Mouse (Mus musculus) kidney, postnatal 0 days (tissue): ENCODE data around the gene Ciita. TPM values are rescaled to one million over a fixed set of nuclear protein-coding genes. Genes with fewer than 3 reads are reported as not detected.

Source experiments
- ATAC-seq: fragments of 200-750 bp; cut with Nextera tagmentation; replicated peaks from 2 replicates; pipeline ENCODE4 v1.8.0; 2017; ENCODE audit warnings: low read depth, moderate number of reproducible peaks, moderate TSS enrichment, moderate library complexity; ENCODE audit not compliant: low FRiP score
- DNase-seq: peaks from one replicate; pipeline ENCODE4 v3.0.0-alpha.2; 2016; ENCODE audit warnings: low spot score
- H3K27ac ChIP-seq: fragments of 300-500 bp; sonication (generic); 2 replicates; pipeline ENCODE4 v1.5.1; 2014; ENCODE audit warnings: mild to moderate bottlenecking
- H3K27me3 ChIP-seq: fragments of 300-500 bp; sonication (generic); 2 replicates; pipeline ENCODE4 v1.6.1; 2014; ENCODE audit warnings: low read length, mixed read lengths; ENCODE audit not compliant: insufficient read depth
- H3K36me3 ChIP-seq: fragments of 300-500 bp; sonication (generic); 2 replicates; pipeline ENCODE4 v1.6.1; 2014; ENCODE audit warnings: low read length, mixed read lengths; ENCODE audit not compliant: insufficient read depth
- H3K4me1 ChIP-seq: fragments of 300-500 bp; sonication (generic); replicated peaks from 2 replicates; pipeline ENCODE4 v1.6.1; 2014; ENCODE audit warnings: antibody characterized with exemption, low read length, mixed read lengths; ENCODE audit not compliant: insufficient read depth
- H3K4me2 ChIP-seq: fragments of 300-500 bp; sonication (generic); 2 replicates; pipeline ENCODE4 v1.6.1; 2014; ENCODE audit warnings: mild to moderate bottlenecking, low read length, moderate library complexity, mixed read lengths
- H3K4me3 ChIP-seq: fragments of 300-500 bp; sonication (generic); replicated peaks from 2 replicates; pipeline ENCODE4 v1.5.1; 2014; ENCODE audit warnings: low read depth, low read length
- H3K9ac ChIP-seq: fragments of 300-500 bp; sonication (generic); 2 replicates; pipeline ENCODE4 v1.6.1; 2014; ENCODE audit warnings: low read depth, low read length
- H3K9me3 ChIP-seq: fragments of 300-500 bp; sonication (generic); replicated peaks from 2 replicates; pipeline ENCODE4 v1.6.1; 2016; ENCODE audit warnings: low read length, inconsistent platforms, mixed read lengths
- CTCF ChIP-seq: IDR thresholded peaks from 2 replicates; pipeline ENCODE4 v1.5.1; 2016; ENCODE audit warnings: antibody characterized with exemption, low read depth, mild to moderate bottlenecking, moderate library complexity
- WGBS: fragments of 180-500 bp; shearing (Covaris S2); extraction: QIAGEN DNeasy Blood & Tissue Kit; methylation state at CpG from one replicate; pipeline ENCODE4 v1.1.7; 2014; 5-methylcytosine and 5-hydroxymethylcytosine counted together
- polyA plus RNA-seq: library from polyadenylated mRNA; unstranded; fragments of >200 nt; fragmentation: Nextera tagmentation; extraction: Ambion mirVana; gene quantifications from 2 replicates; pipeline ENCODE4 v1.2.1, GENCODE M21; 2015

The Ciita gene
- polyA plus RNA-seq, 1 experiment from 2014 or later: 0.95 TPM

- TF ChIP-seq CTCF: no peak
- peak; percentile 95 for ATAC-seq
These were observed 14.7 kb upstream of the Ciita start for GRCm38 (mm10) chr16:10465011-10465681.

GRCm38 (mm10) chr16:10467391-10468107 lies 12.3 kb upstream of the Ciita start:
- no peak for DNase-seq
- 28% methylated on average over 11 of the region's 11 CpGs for WGBS
- no peak overlapping the region for H3K9ac ChIP-seq
- no peaks in the 10 kb centered on the region for H3K36me3 ChIP-seq
- H3K27me3 ChIP-seq: no peaks in the 10 kb centered on the region
- no peak for TF ChIP-seq CTCF
- H3K27ac ChIP-seq: no peak overlapping the region
- ATAC-seq: no peak
- H3K4me2 ChIP-seq: no peak overlapping the region
- H3K4me1 ChIP-seq: no peaks in the 10 kb centered on the region
- H3K9me3 ChIP-seq: no peaks in the 10 kb centered on the region
- H3K4me3 ChIP-seq: no peak overlapping the region

More at GRCm38 (mm10) chr16:10465011-10465681, 14.7 kb upstream of the Ciita start:
- DNase-seq: peak; percentile 34
- peak overlapping the region; percentile 44; the same call in 1 of the 2 replicates for H3K27ac ChIP-seq
- H3K9me3 ChIP-seq: no peaks in the 10 kb centered on the region
- H3K4me1 ChIP-seq: no peaks in the 10 kb centered on the region
- no peaks in the 10 kb centered on the region for H3K36me3 ChIP-seq
- H3K9ac ChIP-seq: no peak overlapping the region
- no peak overlapping the region for H3K4me3 ChIP-seq
- H3K4me2 ChIP-seq: no peak overlapping the region
- H3K27me3 ChIP-seq: no peaks in the 10 kb centered on the region
- WGBS: 15% methylated on average over 4 of the region's 4 CpGs

- Histone ChIP-seq H3K27ac (no peak overlapping the region), H3K4me1 (no peaks in the 10 kb centered on the region), H3K36me3 (no peaks in the 10 kb centered on the region), H3K9me3 (no peaks in the 10 kb centered on the region), H3K9ac (no peak overlapping the region), H3K27me3 (no peaks in the 10 kb centered on the region), H3K4me3 (no peak overlapping the region), H3K4me2 (no peak overlapping the region)
- DNase-seq (no peak), ATAC-seq (no peak)
- WGBS: 85% methylated on average over 1 of the region's 1 CpGs
- no peak for TF ChIP-seq CTCF
These were observed 11.7 kb upstream of the Ciita start for GRCm38 (mm10) chr16:10468201-10468600.

- WGBS: 95% methylated on average over 3 of the region's 3 CpGs
- H3K9me3 ChIP-seq: no peaks in the 10 kb centered on the region
- H3K27ac ChIP-seq: no peak overlapping the region
- H3K4me2 ChIP-seq: no peak overlapping the region
- H3K27me3 ChIP-seq: no peaks in the 10 kb centered on the region
- no peaks in the 10 kb centered on the region for H3K4me1 ChIP-seq
- no peak for DNase-seq
- no peaks in the 10 kb centered on the region for H3K36me3 ChIP-seq
- no peak overlapping the region for H3K4me3 ChIP-seq
- peak; percentile 79 for ATAC-seq
- no peak overlapping the region for H3K9ac ChIP-seq
- no peak for TF ChIP-seq CTCF
These were observed 7.9 kb upstream of the Ciita start for GRCm38 (mm10) chr16:10471950-10472349.

- ATAC-seq (no peak), DNase-seq (no peak)
- 77% methylated on average over 3 of the region's 3 CpGs for WGBS
- no peak overlapping the region for H3K27ac ChIP-seq
- no peaks in the 10 kb centered on the region for H3K36me3 ChIP-seq
- H3K4me2 ChIP-seq: no peak overlapping the region
- H3K4me1 ChIP-seq: no peaks in the 10 kb centered on the region
- H3K4me3 ChIP-seq: no peak overlapping the region
- H3K9me3 ChIP-seq: no peaks in the 10 kb centered on the region
- no peak overlapping the region for H3K9ac ChIP-seq
- no peak for TF ChIP-seq CTCF
- H3K27me3 ChIP-seq: no peaks in the 10 kb centered on the region
These were observed 4.9 kb upstream of the Ciita start for GRCm38 (mm10) chr16:10474956-10475355.

GRCm38 (mm10) chr16:10475919-10476318 lies 3.9 kb upstream of the Ciita start:
- H3K27ac ChIP-seq: no peak overlapping the region
- H3K9ac ChIP-seq: no peak overlapping the region
- no peak for DNase-seq
- no peaks in the 10 kb centered on the region for H3K9me3 ChIP-seq
- H3K4me1 ChIP-seq: no peaks in the 10 kb centered on the region
- no peaks in the 10 kb centered on the region for H3K27me3 ChIP-seq
- ATAC-seq: no peak
- no peak for TF ChIP-seq CTCF
- H3K4me2 ChIP-seq: no peak overlapping the region
- 70% methylated on average over 2 of the region's 2 CpGs for WGBS
- H3K36me3 ChIP-seq: no peaks in the 10 kb centered on the region
- H3K4me3 ChIP-seq: no peak overlapping the region
